Mouse (Mus musculus) midbrain, postnatal 0 days (tissue): Measurements from ENCODE around the gene Olig2. TPM values are rescaled to one million over a fixed set of nuclear protein-coding genes. Genes with fewer than 3 reads are reported as not detected.

Experiments
- ATAC-seq: fragments of 200-750 bp; cut with Nextera tagmentation; 2 replicates; pipeline ENCODE4 v1.8.0; 2017; ENCODE audit warnings: moderate number of reproducible peaks, mild to moderate bottlenecking, moderate TSS enrichment, moderate library complexity; ENCODE audit not compliant: low FRiP score
- DNase-seq: peaks from one replicate; pipeline ENCODE4 v3.0.0-alpha.2; 2015; ENCODE audit warnings: low spot score
- H3K27ac ChIP-seq: fragments of 300-500 bp; sonication (generic); 2 replicates; pipeline ENCODE4 v1.5.1; 2014; ENCODE audit warnings: low read depth, mild to moderate bottlenecking, low read length, mixed read lengths
- H3K27me3 ChIP-seq: fragments of 300-500 bp; sonication (generic); 2 replicates; pipeline ENCODE4 v1.6.1; 2014; ENCODE audit warnings: low read length, control low read depth, mixed read lengths; ENCODE audit not compliant: insufficient read depth
- H3K36me3 ChIP-seq: fragments of 300-500 bp; sonication (generic); 2 replicates; pipeline ENCODE4 v1.6.1; 2014; ENCODE audit warnings: low read length, control low read depth, mixed read lengths; ENCODE audit not compliant: insufficient read depth
- H3K4me1 ChIP-seq: fragments of 300-500 bp; sonication (generic); 2 replicates; pipeline ENCODE4 v1.6.1; 2014; ENCODE audit warnings: mild to moderate bottlenecking, control low read depth, antibody characterized with exemption, low read length, mixed read lengths; ENCODE audit not compliant: insufficient read depth
- H3K4me2 ChIP-seq: fragments of 300-500 bp; sonication (generic); 2 replicates; pipeline ENCODE4 v1.6.1; 2014; ENCODE audit warnings: low read depth, mild to moderate bottlenecking, low read length, mixed read lengths; ENCODE audit not compliant: poor library complexity, severe bottlenecking
- H3K4me3 ChIP-seq: fragments of 300-500 bp; sonication (generic); 2 replicates; pipeline ENCODE4 v1.5.1; 2014; ENCODE audit warnings: low read depth, mild to moderate bottlenecking, low read length, moderate library complexity
- H3K9ac ChIP-seq: fragments of 300-500 bp; sonication (generic); replicated peaks from 2 replicates; pipeline ENCODE4 v1.6.1; 2014; ENCODE audit warnings: mild to moderate bottlenecking, low read length, moderate library complexity, mixed read lengths; ENCODE audit not compliant: poor library complexity, severe bottlenecking
- H3K9me3 ChIP-seq: fragments of 300-500 bp; sonication (generic); 2 replicates; pipeline ENCODE4 v1.6.1; 2016; ENCODE audit warnings: low read length, control low read depth
- CTCF ChIP-seq: IDR thresholded peaks from 2 replicates; pipeline ENCODE4 v1.5.1; 2016; ENCODE audit warnings: antibody characterized with exemption, mild to moderate bottlenecking
- WGBS: fragments of 180-500 bp; shearing (Covaris S2); extraction: QIAGEN DNeasy Blood & Tissue Kit; methylation state at CpG from one replicate; pipeline ENCODE4 v1.1.7; 2014; 5-methylcytosine and 5-hydroxymethylcytosine counted together
- polyA plus RNA-seq: library from polyadenylated mRNA; unstranded; fragments of >200 nt; fragmentation: Nextera tagmentation; extraction: Ambion mirVana; gene quantifications from 2 replicates; pipeline ENCODE4 v1.2.1, GENCODE M21; 2015
- total RNA-seq: library from RNA; depleted of rRNA; stranded (reverse); fragments of >200 nt; gene quantifications from 2 replicates; pipeline ENCODE4 v1.2.3, GENCODE M21; 2014; rRNA removed

The Olig2 gene
- total RNA-seq: 36.0 and 58.4 TPM in 2 replicates
- 13.3 and 15.7 TPM in 2 replicates for polyA plus RNA-seq

GRCm38 (mm10) chr16:91225233-91226037 is at the start of gene Olig2:
Gene Olig2, plus strand, starts transcription at chr16:91225457.
- DNase-seq (peak; percentile 82), ATAC-seq (peak; percentile 82)
- Histone ChIP-seq H3K36me3 (no peaks in the 10 kb centered on the region), H3K9ac (peak within 1 kb of the TSS; percentile 48), H3K27ac (peak within 1 kb of the TSS; percentile 47; the same call in 1 of the 2 replicates), H3K4me3 (peak within 1 kb of the TSS; percentile 36), H3K9me3 (no peaks in the 10 kb centered on the region), H3K27me3 (peaks cover 70% of the 10 kb centered on the region), H3K4me1 (peaks cover 6% of the 10 kb centered on the region; the same call in 1 of the 2 replicates), H3K4me2 (peak within 1 kb of the TSS; percentile 29)
- no peak for TF ChIP-seq CTCF
- 1% methylated on average over 52 of the region's 53 CpGs for WGBS

GRCm38 (mm10) chr16:91175892-91176291 is 49.4 kb upstream of the Olig2 start:
- no peak overlapping the region for H3K4me2 ChIP-seq
- H3K9ac ChIP-seq: no peak overlapping the region
- no peaks in the 10 kb centered on the region for H3K36me3 ChIP-seq
- DNase-seq: no peak
- peaks cover 32% of the 10 kb centered on the region for H3K27me3 ChIP-seq
- TF ChIP-seq CTCF: no peak
- H3K9me3 ChIP-seq: no peaks in the 10 kb centered on the region
- H3K27ac ChIP-seq: no peak overlapping the region
- WGBS: 77% methylated on average over 8 of the region's 8 CpGs
- H3K4me1 ChIP-seq: no peaks in the 10 kb centered on the region
- ATAC-seq: no peak
- no peak overlapping the region for H3K4me3 ChIP-seq

GRCm38 (mm10) chr16:91187046-91187445 is 38.2 kb upstream of the Olig2 start:
- no peak for TF ChIP-seq CTCF
- no peaks in the 10 kb centered on the region for H3K9me3 ChIP-seq
- no peak overlapping the region for H3K27ac ChIP-seq
- ATAC-seq (no peak), DNase-seq (no peak)
- H3K36me3 ChIP-seq: no peaks in the 10 kb centered on the region
- H3K9ac ChIP-seq: no peak overlapping the region
- H3K27me3 ChIP-seq: no peaks in the 10 kb centered on the region
- H3K4me1 ChIP-seq: no peaks in the 10 kb centered on the region
- no peak overlapping the region for H3K4me2 ChIP-seq
- H3K4me3 ChIP-seq: no peak overlapping the region
- 74% methylated on average over 8 of the region's 8 CpGs for WGBS

GRCm38 (mm10) chr16:91187662-91188061 is 37.6 kb upstream of the Olig2 start:
- Histone ChIP-seq H3K9me3 (no peaks in the 10 kb centered on the region), H3K27ac (no peak overlapping the region), H3K4me1 (0 out of 2 replicates have a peak, but pooled peaks cover 1% of the 10 kb centered on the region), H3K9ac (no peak overlapping the region), H3K4me2 (no peak overlapping the region), H3K4me3 (no peak overlapping the region), H3K36me3 (no peaks in the 10 kb centered on the region), H3K27me3 (no peaks in the 10 kb centered on the region)
- no peak for ATAC-seq
- 77% methylated on average over 10 of the region's 10 CpGs for WGBS
- TF ChIP-seq CTCF: no peak
- DNase-seq: no peak

- H3K36me3 ChIP-seq: no peaks in the 10 kb centered on the region
- no peak overlapping the region for H3K4me3 ChIP-seq
- DNase-seq: no peak
- H3K4me1 ChIP-seq: 0 out of 2 replicates have a peak, but pooled peaks cover 5% of the 10 kb centered on the region
- no peak for ATAC-seq
- WGBS: 95% methylated on average over 12 of the region's 12 CpGs
- no peak overlapping the region for H3K4me2 ChIP-seq
- H3K9ac ChIP-seq: no peak overlapping the region
- H3K9me3 ChIP-seq: no peaks in the 10 kb centered on the region
- no peak for TF ChIP-seq CTCF
- no peaks in the 10 kb centered on the region for H3K27me3 ChIP-seq
- no peak overlapping the region for H3K27ac ChIP-seq
Observed at GRCm38 (mm10) chr16:91188304-91188703, 37.0 kb upstream of the Olig2 start.

- Histone ChIP-seq H3K4me3 (no peak overlapping the region), H3K9me3 (no peaks in the 10 kb centered on the region), H3K9ac (no peak overlapping the region), H3K4me1 (0 out of 2 replicates have a peak, but pooled peaks cover 5% of the 10 kb centered on the region), H3K27me3 (no peaks in the 10 kb centered on the region), H3K27ac (peak overlapping the region; percentile 39; the same call in 1 of the 2 replicates), H3K4me2 (no peak overlapping the region), H3K36me3 (no peaks in the 10 kb centered on the region)
- ATAC-seq (peak; percentile 50), DNase-seq (peak; percentile 39)
- 51% methylated on average over 6 of the region's 6 CpGs for WGBS
- no peak for TF ChIP-seq CTCF
Observed at GRCm38 (mm10) chr16:91191233-91191632, 34.0 kb upstream of the Olig2 start.
